Mouse (Mus musculus) liver, adult 2 months (tissue): ENCODE data around the gene Pdcd6.

ENCODE experiments used
- CTCF ChIP-seq: fragments of 200-500 bp; IDR thresholded peaks from 2 replicates; pipeline ENCODE4 v1.5.1; 2011; ENCODE audit warnings: low read depth, low read length, control low read depth
- POLR2A ChIP-seq: fragments of 200-500 bp; IDR thresholded peaks from 2 replicates; pipeline ENCODE4 v1.6.1; 2011; ENCODE audit warnings: low read length, control low read depth; ENCODE audit not compliant: insufficient read depth; ENCODE audit errors: extremely low read depth

DNA sequence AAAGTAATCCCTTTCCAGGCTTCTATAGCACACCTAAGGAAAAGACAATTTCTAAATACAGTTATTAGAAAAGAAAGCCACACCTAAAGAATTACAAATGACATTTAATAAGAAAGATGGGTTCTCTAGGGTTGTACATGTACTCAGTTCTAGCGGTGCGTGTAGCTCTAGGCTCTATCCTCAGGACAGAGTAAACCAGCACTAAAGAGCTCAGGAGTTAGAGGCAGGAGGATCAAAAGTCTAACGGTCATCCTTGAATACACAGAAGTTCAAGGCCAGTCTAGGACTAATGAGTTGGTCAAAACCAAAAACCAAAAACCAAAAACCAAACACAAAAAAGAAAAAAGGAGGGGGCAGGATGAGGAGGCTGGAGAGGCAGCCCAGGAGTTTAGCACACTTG is 2.8 kb downstream of the Pdcd6 start:
- TF ChIP-seq CTCF (no peak), POLR2A (no peak)
